Mouse (Mus musculus) liver, embryonic 16.5 days (tissue): ENCODE results near the gene Ccl9. TPM values are rescaled to one million over a fixed set of nuclear protein-coding genes. Genes with fewer than 3 reads are reported as not detected.

Experiments used
- ATAC-seq: fragments of 200-750 bp; cut with Nextera tagmentation; 2 replicates; pipeline ENCODE4 v1.8.0; 2017; ENCODE audit warnings: low read depth, mild to moderate bottlenecking, moderate number of reproducible peaks, moderate library complexity
- H3K27ac ChIP-seq: fragments of 300-500 bp; sonication (generic); 2 replicates; pipeline ENCODE4 v1.5.1; 2014; ENCODE audit warnings: mild to moderate bottlenecking, low read length
- H3K27me3 ChIP-seq: fragments of 300-500 bp; sonication (generic); 2 replicates; pipeline ENCODE4 v1.6.1; 2014; ENCODE audit warnings: low read depth, low read length, mixed read lengths; ENCODE audit not compliant: control insufficient read depth, insufficient read depth
- H3K36me3 ChIP-seq: fragments of 300-500 bp; sonication (generic); 2 replicates; pipeline ENCODE4 v1.6.1; 2014; ENCODE audit warnings: mild to moderate bottlenecking; ENCODE audit not compliant: control insufficient read depth, insufficient read depth
- H3K4me1 ChIP-seq: fragments of 300-500 bp; sonication (generic); 2 replicates; pipeline ENCODE4 v1.6.1; 2014; ENCODE audit warnings: low read depth, low read length, mixed read lengths; ENCODE audit not compliant: control insufficient read depth
- H3K4me2 ChIP-seq: fragments of 300-500 bp; sonication (generic); 2 replicates; pipeline ENCODE4 v1.6.1; 2014; ENCODE audit warnings: low read depth, low read length, mixed read lengths
- H3K4me3 ChIP-seq: fragments of 300-500 bp; sonication (generic); 2 replicates; pipeline ENCODE4 v1.5.1; 2014; ENCODE audit warnings: low read depth, mild to moderate bottlenecking, low read length
- H3K9ac ChIP-seq: fragments of 300-500 bp; sonication (generic); 2 replicates; pipeline ENCODE4 v1.6.1; 2014; ENCODE audit warnings: low read depth, low read length
- H3K9me3 ChIP-seq: fragments of 300-500 bp; sonication (generic); replicated peaks from 2 replicates; pipeline ENCODE4 v1.6.1; 2016; ENCODE audit warnings: low read length; ENCODE audit not compliant: control insufficient read depth
- WGBS: fragments of 180-500 bp; shearing (Covaris S2); extraction: QIAGEN DNeasy Blood & Tissue Kit; methylation state at CpG from one replicate; pipeline ENCODE4 v1.1.7; 2014; ENCODE audit not compliant: insufficient replicate concordance; 5-methylcytosine and 5-hydroxymethylcytosine counted together
- polyA plus RNA-seq: library from polyadenylated mRNA; unstranded; fragments of >200 nt; fragmentation: Nextera tagmentation; extraction: Ambion mirVana; gene quantifications from 2 replicates; pipeline ENCODE4 v1.2.1, GENCODE M21; 2015

Ccl9 gene
- polyA plus RNA-seq, 1 experiment from 2014 or later: 71.8 TPM

DNA sequence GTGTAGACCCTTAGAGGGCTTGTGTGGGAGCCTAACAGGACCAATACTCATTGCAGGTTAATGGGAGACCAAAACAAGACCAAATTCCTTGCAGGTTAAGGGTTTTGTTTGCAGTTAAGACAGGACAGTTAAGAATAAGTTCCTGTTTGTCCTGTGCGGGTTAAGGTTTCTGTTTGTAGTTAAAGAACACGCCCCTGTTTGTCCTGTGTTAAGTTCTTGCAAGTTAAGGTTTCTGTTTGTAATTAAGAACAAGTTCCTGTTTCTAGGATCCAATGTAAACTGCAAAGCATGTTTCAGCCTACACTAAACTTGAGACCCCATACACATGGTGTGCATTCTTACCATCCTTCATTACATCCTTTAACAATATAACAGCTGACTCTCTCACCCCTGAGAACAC lies 8.2 kb downstream of the Ccl9 start:
- H3K27ac ChIP-seq: no peak overlapping the region
- H3K4me3 ChIP-seq: no peak overlapping the region
- H3K27me3 ChIP-seq: no peaks in the 10 kb centered on the region
- no peaks in the 10 kb centered on the region for H3K9me3 ChIP-seq
- H3K4me2 ChIP-seq: no peak overlapping the region
- no peaks in the 10 kb centered on the region; the same call in none of the 2 replicates for H3K4me1 ChIP-seq
- no peak for ATAC-seq
- WGBS: 32% methylated on average over 2 of the region's 2 CpGs
- no peak overlapping the region for H3K9ac ChIP-seq
- no peaks in the 10 kb centered on the region for H3K36me3 ChIP-seq

GRCm38 (mm10) chr11:83569249-83569648 lies 9.2 kb downstream of the Ccl9 start:
- H3K4me2 ChIP-seq: no peak overlapping the region
- H3K27me3 ChIP-seq: no peaks in the 10 kb centered on the region
- H3K9ac ChIP-seq: no peak overlapping the region
- no peak for ATAC-seq
- WGBS: 28% methylated on average over 7 of the region's 7 CpGs
- H3K9me3 ChIP-seq: no peaks in the 10 kb centered on the region
- H3K36me3 ChIP-seq: no peaks in the 10 kb centered on the region
- no peak overlapping the region for H3K27ac ChIP-seq
- no peaks in the 10 kb centered on the region; the same call in none of the 2 replicates for H3K4me1 ChIP-seq
- no peak overlapping the region for H3K4me3 ChIP-seq

DNA sequence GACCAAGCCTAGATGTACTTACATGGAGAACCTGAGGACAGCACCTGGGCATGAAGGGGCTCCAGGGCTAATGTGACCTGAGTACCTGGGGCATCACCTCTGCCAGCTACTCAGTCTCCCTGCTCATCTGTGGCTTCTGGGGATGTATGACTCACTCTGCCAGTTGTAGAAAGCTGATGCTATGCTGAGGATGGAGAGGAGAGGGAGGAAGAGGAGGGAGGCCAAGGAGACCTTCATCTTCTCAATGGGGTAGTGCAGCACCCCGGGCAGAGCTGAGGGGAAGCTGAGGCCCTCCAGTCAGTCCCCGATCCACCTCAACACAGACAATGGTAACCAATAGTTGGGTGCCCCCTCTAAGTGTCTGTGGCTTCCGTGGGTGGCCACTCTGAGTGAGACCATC lies 9.7 kb downstream of the Ccl9 start:
- no peak for ATAC-seq
- Histone ChIP-seq H3K4me1 (no peaks in the 10 kb centered on the region; the same call in none of the 2 replicates), H3K9ac (no peak overlapping the region), H3K27me3 (no peaks in the 10 kb centered on the region), H3K9me3 (no peaks in the 10 kb centered on the region), H3K4me2 (no peak overlapping the region), H3K27ac (no peak overlapping the region), H3K36me3 (no peaks in the 10 kb centered on the region), H3K4me3 (no peak overlapping the region)
- 31% methylated on average over 3 of the region's 3 CpGs for WGBS

GRCm38 (mm10) chr11:83568061-83568460 lies 10.4 kb downstream of the Ccl9 start:
- Histone ChIP-seq H3K27ac (no peak overlapping the region), H3K27me3 (no peaks in the 10 kb centered on the region), H3K4me2 (no peak overlapping the region), H3K9me3 (no peaks in the 10 kb centered on the region), H3K4me1 (no peaks in the 10 kb centered on the region; the same call in none of the 2 replicates), H3K9ac (no peak overlapping the region), H3K36me3 (no peaks in the 10 kb centered on the region), H3K4me3 (no peak overlapping the region)
- no peak for ATAC-seq
- WGBS: 70% methylated on average over 9 of the region's 9 CpGs

- Histone ChIP-seq H3K27ac (no peak overlapping the region), H3K4me2 (no peak overlapping the region), H3K9ac (no peak overlapping the region), H3K9me3 (no peaks in the 10 kb centered on the region), H3K27me3 (no peaks in the 10 kb centered on the region), H3K4me3 (no peak overlapping the region), H3K36me3 (no peaks in the 10 kb centered on the region), H3K4me1 (no peaks in the 10 kb centered on the region; the same call in none of the 2 replicates)
- WGBS: 66% methylated on average over 7 of the region's 7 CpGs
- ATAC-seq: no peak
Measured at GRCm38 (mm10) chr11:83567311-83567710, 11.1 kb downstream of the Ccl9 start.

- no peak overlapping the region for H3K4me2 ChIP-seq
- H3K4me3 ChIP-seq: no peak overlapping the region
- ATAC-seq: no peak
- H3K9ac ChIP-seq: no peak overlapping the region
- no peak overlapping the region for H3K27ac ChIP-seq
- no peaks in the 10 kb centered on the region for H3K27me3 ChIP-seq
- H3K9me3 ChIP-seq: no peaks in the 10 kb centered on the region
- H3K36me3 ChIP-seq: no peaks in the 10 kb centered on the region
- no peaks in the 10 kb centered on the region; the same call in none of the 2 replicates for H3K4me1 ChIP-seq
Measured at GRCm38 (mm10) chr11:83566617-83567016, 11.8 kb downstream of the Ccl9 start.

GRCm38 (mm10) chr11:83563754-83564153 lies 14.7 kb downstream of the Ccl9 start:
- Histone ChIP-seq H3K4me3 (no peak overlapping the region), H3K27ac (no peak overlapping the region), H3K9me3 (no peaks in the 10 kb centered on the region), H3K36me3 (no peaks in the 10 kb centered on the region), H3K9ac (no peak overlapping the region), H3K27me3 (no peaks in the 10 kb centered on the region), H3K4me2 (no peak overlapping the region), H3K4me1 (no peaks in the 10 kb centered on the region; the same call in 1 of the 2 replicates)
- 48% methylated on average over 2 of the region's 2 CpGs for WGBS
- ATAC-seq: no peak

DNA sequence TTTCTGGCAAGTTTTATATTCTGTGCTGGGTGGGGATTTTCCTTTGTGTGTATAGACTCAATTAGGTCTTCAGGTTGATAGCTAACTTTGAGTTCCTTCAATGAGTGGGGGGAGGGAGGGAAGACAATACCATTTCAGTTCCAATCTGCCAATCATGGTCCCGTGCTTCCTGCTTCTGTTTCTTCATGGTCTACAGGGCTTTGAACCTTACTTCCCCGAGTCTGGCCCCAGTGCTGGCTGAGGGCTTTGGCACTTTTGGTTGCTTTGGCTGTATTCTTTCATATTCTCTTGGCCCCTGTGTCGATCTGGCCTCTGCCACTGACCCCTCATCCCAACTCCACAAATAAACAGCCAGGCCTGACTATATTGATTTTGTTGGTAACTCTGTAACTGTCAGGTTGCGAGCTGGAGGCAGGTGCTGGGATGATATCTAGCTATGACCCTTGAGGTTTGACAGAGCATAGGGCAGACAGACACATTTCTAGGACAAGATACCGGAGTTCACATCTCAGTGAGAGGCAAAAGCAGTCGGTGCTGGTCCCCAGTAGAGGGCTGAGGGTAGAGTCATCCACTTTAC lies 16.0 kb downstream of the Ccl9 start:
- Histone ChIP-seq H3K9ac (no peak overlapping the region), H3K27me3 (no peaks in the 10 kb centered on the region), H3K36me3 (no peaks in the 10 kb centered on the region), H3K4me2 (no peak overlapping the region), H3K27ac (peak overlapping the region; percentile 41), H3K4me3 (no peak overlapping the region), H3K9me3 (no peaks in the 10 kb centered on the region), H3K4me1 (no peaks in the 10 kb centered on the region; the same call in 1 of the 2 replicates)
- peak; percentile 81 for ATAC-seq
- WGBS: 26% methylated on average over 6 of the region's 6 CpGs

DNA sequence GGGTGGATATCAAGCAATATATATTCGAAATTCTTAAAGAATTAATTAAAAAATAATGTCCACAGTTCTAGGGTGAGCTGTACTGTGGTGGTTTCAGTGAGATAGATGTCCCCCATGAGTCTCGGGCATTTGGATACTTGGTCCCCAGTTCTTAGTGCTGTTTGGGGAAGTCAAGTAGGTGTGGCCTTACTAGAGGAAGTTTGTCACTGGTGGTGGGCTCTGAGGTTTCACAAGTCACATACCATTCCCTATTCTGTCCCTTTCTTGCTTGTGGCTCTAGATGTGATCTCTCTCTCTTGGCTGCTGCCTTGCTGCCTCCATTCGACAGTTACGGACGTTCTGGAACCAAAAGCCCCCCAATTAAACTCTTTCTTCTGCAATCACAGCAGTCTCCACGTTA lies 18.0 kb downstream of the Ccl9 start:
- H3K27ac ChIP-seq: no peak overlapping the region
- H3K27me3 ChIP-seq: no peaks in the 10 kb centered on the region
- H3K9ac ChIP-seq: no peak overlapping the region
- WGBS: 27% methylated on average over 6 of the region's 6 CpGs
- ATAC-seq: no peak
- no peak overlapping the region for H3K4me3 ChIP-seq
- H3K4me2 ChIP-seq: no peak overlapping the region
- H3K9me3 ChIP-seq: no peaks in the 10 kb centered on the region
- H3K36me3 ChIP-seq: no peaks in the 10 kb centered on the region
- H3K4me1 ChIP-seq: no peaks in the 10 kb centered on the region; the same call in 1 of the 2 replicates
